Comparison of ENCODE assay signal across 19 mouse cellular contexts in the genomic region with DNA sequence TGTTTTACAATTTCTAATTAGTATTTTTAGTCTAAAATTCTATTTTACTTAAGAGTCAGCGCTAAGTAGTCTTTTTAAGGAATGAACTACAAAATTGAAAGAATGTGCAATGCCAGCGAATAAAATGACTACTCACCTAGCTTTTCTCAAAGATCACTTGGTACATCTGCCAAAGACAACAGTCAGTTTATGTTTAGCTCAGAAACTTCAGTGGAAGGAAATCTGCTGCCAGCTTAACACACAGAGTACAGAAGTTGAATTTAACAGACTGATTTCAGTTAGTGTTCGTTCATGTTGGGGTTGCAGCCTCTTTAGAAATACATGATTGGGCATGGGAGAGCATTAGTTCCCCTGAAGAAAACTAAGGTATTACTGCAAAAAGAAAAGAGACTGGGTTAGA.
"Had no signal": no experiment of that assay in that cellular context is flagged by ENCODE, and none has a peak within 500 bp of the region (broad histone marks: within the 10 kb centered on the region; RNA-seq: fewer than 3 reads in every experiment).

No protein-coding gene starts in this region.

- H3K4me1 ChIP-seq: midbrain, embryonic 12.5 days; neural tube, embryonic 15.5 days had no signal

- H3K9ac ChIP-seq: lung, embryonic 14.5 days; midbrain, embryonic 12.5 days; neural tube, embryonic 13.5 days; neural tube, embryonic 15.5 days had no signal

- H3K27me3 ChIP-seq: midbrain, embryonic 12.5 days; neural tube, embryonic 13.5 days; neural tube, embryonic 15.5 days had no signal

- H3K4me3 ChIP-seq: midbrain, embryonic 10.5 days; midbrain, embryonic 12.5 days; myocyte; neural tube, embryonic 13.5 days; neural tube, embryonic 15.5 days had no signal

- DNase-seq: lung, adult 18-20 months; lung, embryonic 14.5 days; lung, postnatal 10 days; lung, postnatal 4 days; midbrain, embryonic 14.5 days; retina, postnatal 1 day; right cerebral cortex, adult 18-20 months; right cerebral cortex, postnatal 25 days; right cerebral cortex, postnatal 4 days; spleen, adult 18-20 months; thymus, adult 18-20 months; thymus, postnatal 14 days; thymus, postnatal 36 days had no signal

- H3K27ac ChIP-seq: midbrain, embryonic 10.5 days; midbrain, embryonic 12.5 days; neural tube, embryonic 13.5 days; neural tube, embryonic 15.5 days had no signal

- H3K4me2 ChIP-seq: lung, embryonic 14.5 days; midbrain, embryonic 12.5 days; neural tube, embryonic 13.5 days; neural tube, embryonic 15.5 days had no signal

- ATAC-seq: midbrain, embryonic 16.5 days had no signal

- H3K9me3 ChIP-seq: midbrain, embryonic 10.5 days; midbrain, embryonic 12.5 days; neural tube, embryonic 13.5 days; neural tube, embryonic 15.5 days had no signal
